Mouse (Mus musculus): ENCODE results near the gene Tspan9.

GRCm38 (mm10) chr6:128007982-128008562, 135.3 kb downstream of the Tspan9 start:
- TF ChIP-seq CTCF (IDR thresholded peaks at IDR 0.05; ENCODE audit: low read depth): no peak
- TF ChIP-seq EP300 (IDR thresholded peaks at IDR 0.05; ENCODE audit: low read depth): no peak
